ENCODE assay signal across 10 mouse cellular contexts in the genomic region with DNA sequence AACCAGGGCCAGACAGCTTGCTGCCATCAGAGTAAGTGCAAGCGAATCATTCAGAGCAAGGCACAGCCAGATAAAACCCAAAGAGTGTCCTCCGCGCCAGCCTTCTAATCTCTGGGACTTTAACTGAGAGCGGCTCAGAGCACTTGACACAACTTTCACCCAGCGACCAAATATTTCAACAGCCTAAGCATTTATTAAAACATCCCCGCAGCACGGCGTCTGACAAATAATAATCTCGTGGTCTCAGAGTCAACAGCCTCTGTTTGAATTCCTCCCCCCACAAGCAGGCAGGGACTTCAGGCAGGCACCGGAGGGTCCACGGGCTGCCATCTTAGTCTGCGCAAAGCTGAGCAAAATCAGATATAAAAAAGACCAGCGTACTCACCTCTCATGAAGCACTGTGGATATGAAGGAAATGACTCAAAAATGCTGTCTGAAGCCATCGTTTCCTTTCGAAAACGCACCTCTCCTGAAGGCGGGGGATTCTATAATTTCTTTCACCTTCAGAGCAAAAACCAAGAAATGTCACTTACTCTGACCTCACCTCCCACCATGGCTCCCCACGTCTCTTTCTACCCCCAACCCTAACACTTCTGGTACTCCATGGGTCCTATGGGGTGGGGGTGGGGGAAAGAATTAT. TPM values are rescaled to one million over a fixed set of nuclear protein-coding genes. Genes with fewer than 3 reads are reported as not detected.
DNase-seq lines count a peak whose midpoint lies in the region; ATAC-seq and TF ChIP-seq lines count a peak whose summit lies in the region.
"Had no signal": no experiment of that assay in that cellular context is flagged by ENCODE, and none has a peak within 500 bp of the region (broad histone marks: within the 10 kb centered on the region; RNA-seq: fewer than 3 reads in every experiment).

No protein-coding gene starts in this region.

- DNase-seq in lung, adult 2 months, result no peak
- no peak for DNase-seq in lung, postnatal 10 days
- peak; percentile 54 for DNase-seq in splenic B cell, adult 2 months (ENCODE audit: low read depth, low spot score)
- DNase-seq in gastrocnemius, adult 8-10 months (ENCODE audit: low spot score in 2 of 2), result no peak
- no peak for DNase-seq in kidney, postnatal 25 days

- H3K4me1 ChIP-seq in lung, adult 2 months (ENCODE audit: control insufficient read depth, insufficient read depth, low read length), result peaks cover 4% of the 10 kb centered on the region; the same call in 1 of the 2 replicates
- no peaks in the 10 kb centered on the region for H3K4me1 ChIP-seq in brown adipose tissue, adult 24 weeks (ENCODE audit: control insufficient read depth, insufficient read depth, insufficient read length, low read length)
- peaks cover 44% of the 10 kb centered on the region for H3K4me1 ChIP-seq in liver, embryonic 16.5 days (ENCODE audit: control insufficient read depth, low read depth, low read length)

- no peak for TF ChIP-seq POLR2A in lung, adult 2 months (IDR thresholded peaks at IDR 0.05; ENCODE audit: borderline replicate concordance, extremely low read depth, low read depth, low read length)

- no peaks in the 10 kb centered on the region for H3K36me3 ChIP-seq in liver, embryonic 16.5 days (ENCODE audit: control insufficient read depth, insufficient read depth)
- no peaks in the 10 kb centered on the region; the same call in 1 of the 2 replicates for H3K36me3 ChIP-seq in splenic B cell, adult 2 months (ENCODE audit: control insufficient read depth, insufficient read depth, low read length, poor library complexity, severe bottlenecking)
- H3K36me3 ChIP-seq: limb, embryonic 12.5 days; neural tube, embryonic 13.5 days had no signal

- 57% methylated on average over 18 of the region's 18 CpGs for WGBS in lung, adult 2 months
- WGBS in liver, embryonic 16.5 days (ENCODE audit: insufficient replicate concordance), result 17% methylated on average over 18 of the region's 18 CpGs

- H3K9me3 ChIP-seq in liver, embryonic 16.5 days (replicated peaks; ENCODE audit: control insufficient read depth, low read length), result no peaks in the 10 kb centered on the region
- H3K9me3 ChIP-seq: limb, embryonic 12.5 days; neural tube, embryonic 13.5 days had no signal

- H3K4me3 ChIP-seq in lung, adult 2 months (replicated peaks; ENCODE audit: extremely low read depth, low read depth, low read length), result peak overlapping the region; percentile 50
- H3K4me3 ChIP-seq in brown adipose tissue, adult 24 weeks (ENCODE audit: insufficient read depth, low read depth, low read length), result peak overlapping the region; percentile 52
- H3K4me3 ChIP-seq in liver, embryonic 16.5 days (ENCODE audit: low read depth, low read length), result peak overlapping the region; percentile 62
- H3K4me3 ChIP-seq: limb, embryonic 12.5 days; neural tube, embryonic 13.5 days had no signal

- no peak for TF ChIP-seq CTCF in lung, adult 2 months (IDR thresholded peaks at IDR 0.05; ENCODE audit: insufficient read depth, low read length)

- no peaks in the 10 kb centered on the region for H3K27me3 ChIP-seq in liver, embryonic 16.5 days (ENCODE audit: control insufficient read depth, insufficient read depth, low read depth, low read length)
- no peaks in the 10 kb centered on the region for H3K27me3 ChIP-seq in splenic B cell, adult 2 months (ENCODE audit: control insufficient read depth, insufficient read depth, low read length, poor library complexity, severe bottlenecking)
- H3K27me3 ChIP-seq: neural tube, embryonic 13.5 days had no signal

- peak overlapping the region; percentile 68 for H3K9ac ChIP-seq in liver, embryonic 16.5 days (ENCODE audit: low read depth, low read length)
- H3K9ac ChIP-seq: limb, embryonic 12.5 days; neural tube, embryonic 13.5 days had no signal

- H3K27ac ChIP-seq in brown adipose tissue, adult 24 weeks (replicated peaks; ENCODE audit: low read depth, low read length), result peak overlapping the region; percentile 55
- peak overlapping the region; percentile 89 for H3K27ac ChIP-seq in liver, embryonic 16.5 days (ENCODE audit: low read length)
- H3K27ac ChIP-seq: limb, embryonic 12.5 days; neural tube, embryonic 13.5 days had no signal

- ATAC-seq in liver, embryonic 16.5 days (ENCODE audit: low read depth), result peak; percentile 48
- ATAC-seq in granulocyte monocyte progenitor cell, adult 5-6 weeks (replicated peaks; ENCODE audit: poor library complexity, severe bottlenecking), result no peak

- peak overlapping the region; percentile 75 for H3K4me2 ChIP-seq in liver, embryonic 16.5 days (ENCODE audit: low read depth, low read length)
- H3K4me2 ChIP-seq: limb, embryonic 12.5 days; neural tube, embryonic 13.5 days had no signal

RNA-seq across cellular contexts. Expression of gene Runx1, which starts 0.6 kb away (rescaled TPM):
- polyA plus RNA-seq in lung, adult 2 months (2012; rRNA removed), result 32.5 and 34.0 TPM in 2 replicates
- polyA plus RNA-seq in brown adipose tissue, adult 24 weeks (2012; ENCODE audit: insufficient read depth, insufficient read length, missing spikeins), result 0.83 and 1.6 TPM in 2 replicates
- polyA plus RNA-seq in liver, embryonic 16.5 days (2015; fragmentation: Nextera tagmentation; extraction: Ambion mirVana), result 4.1 and 4.4 TPM in 2 replicates
- 1 to 10 TPM; 1.4 to 4.5 (median 3.2) TPM for total RNA-seq in gastrocnemius, adult 8-10 months (2022)
- 137 and 200 TPM in 2 replicates for total RNA-seq in granulocyte monocyte progenitor cell, adult 5-6 weeks (2014; fragmentation: Nextera tagmentation)
- total RNA-seq in granulocyte monocyte progenitor cell, adult 5-6 weeks (2017), result 38.6 and 66.4 TPM in 2 replicates
